Mouse (Mus musculus): Measurements from ENCODE around the gene Mylk3. TPM values are rescaled to one million over a fixed set of nuclear protein-coding genes. Genes with fewer than 3 reads are reported as not detected.

Gene Mylk3
- total RNA-seq, 1 experiment, result 0.22 TPM

GRCm38 (mm10) chr8:85318534-85318933, 67.6 kb downstream of the Mylk3 start:
- Histone ChIP-seq H3K4me1 (ENCODE audit: control insufficient read depth in 2 of 2, insufficient read depth in 2 of 2, low read length in 2 of 2, poor library complexity in 1 of 2) (peaks cover 0 to 3% of the 10 kb centered on the region in 2 experiments; a peak in 1 of 4 replicates), H3K4me3 (ENCODE audit: insufficient read depth in 1 of 2, low read depth in 1 of 2, low read length in 2 of 2, poor library complexity in 1 of 2, severe bottlenecking in 1 of 2) (no peak overlapping the region), H3K9me3 (ENCODE audit: control insufficient read depth, insufficient read depth, low read depth, low read length) (no peaks in the 10 kb centered on the region), H3K9ac (ENCODE audit: insufficient read depth, low read depth, low read length, poor library complexity, severe bottlenecking) (no peak overlapping the region), H3K27ac (ENCODE audit: insufficient read depth, low read depth, low read length, poor library complexity, severe bottlenecking) (no peak overlapping the region), H3K36me3 (ENCODE audit: control insufficient read depth, insufficient read depth, low read length, poor library complexity, severe bottlenecking) (no peaks in the 10 kb centered on the region)
- TF ChIP-seq CHD2 (IDR thresholded peaks at IDR 0.05; ENCODE audit: low read depth, low read length) (no peak), HCFC1 (IDR thresholded peaks at IDR 0.05; ENCODE audit: borderline replicate concordance, insufficient read depth, low read length) (no peak), ZC3H11A (IDR thresholded peaks at IDR 0.05; ENCODE audit: borderline replicate concordance, low read depth, low read length) (no peak), ZNF384 (IDR thresholded peaks at IDR 0.05; ENCODE audit: low read depth, low read length) (no peak), MAFK (IDR thresholded peaks at IDR 0.05; ENCODE audit: insufficient read depth, low read depth, low read length) (no peak)
- DNase-seq (ENCODE audit: low read depth, low spot score), result no peak
- in situ Hi-C loops (cut with MboI; ENCODE audit: low sequenced_read_pairs in 2 of 2, unreplicated experiment in 2 of 2), result no loop called here

GRCm38 (mm10) chr8:85313036-85313435, 73.1 kb downstream of the Mylk3 start:
- Histone ChIP-seq H3K9me3 (ENCODE audit: control insufficient read depth, insufficient read depth, low read depth, low read length) (no peaks in the 10 kb centered on the region), H3K9ac (ENCODE audit: insufficient read depth, low read depth, low read length, poor library complexity, severe bottlenecking) (no peak overlapping the region), H3K4me1 (ENCODE audit: control insufficient read depth in 2 of 2, insufficient read depth in 2 of 2, low read length in 2 of 2, poor library complexity in 1 of 2) (no peaks in the 10 kb centered on the region), H3K27ac (ENCODE audit: insufficient read depth, low read depth, low read length, poor library complexity, severe bottlenecking) (no peak overlapping the region), H3K36me3 (ENCODE audit: control insufficient read depth, insufficient read depth, low read length, poor library complexity, severe bottlenecking) (no peaks in the 10 kb centered on the region; the same call in 1 of the 2 replicates), H3K4me3 (ENCODE audit: insufficient read depth in 1 of 2, low read depth in 1 of 2, low read length in 2 of 2, poor library complexity in 1 of 2, severe bottlenecking in 1 of 2) (no peak overlapping the region)
- in situ Hi-C loops (cut with MboI; ENCODE audit: low sequenced_read_pairs in 2 of 2, unreplicated experiment in 2 of 2), result no loop called here
- TF ChIP-seq MAFK (IDR thresholded peaks at IDR 0.05; ENCODE audit: insufficient read depth, low read depth, low read length), result no peak
- TF ChIP-seq ZNF384 (IDR thresholded peaks at IDR 0.05; ENCODE audit: low read depth, low read length), result no peak
- no peak for TF ChIP-seq ZC3H11A (IDR thresholded peaks at IDR 0.05; ENCODE audit: borderline replicate concordance, low read depth, low read length)
- no peak for TF ChIP-seq CHD2 (IDR thresholded peaks at IDR 0.05; ENCODE audit: low read depth, low read length)
- TF ChIP-seq HCFC1 (IDR thresholded peaks at IDR 0.05; ENCODE audit: borderline replicate concordance, insufficient read depth, low read length), result no peak
- DNase-seq (ENCODE audit: low read depth, low spot score), result no peak

- H3K27ac ChIP-seq (ENCODE audit: insufficient read depth, low read depth, low read length, poor library complexity, severe bottlenecking), result no peak overlapping the region
- H3K9me3 ChIP-seq (ENCODE audit: control insufficient read depth, insufficient read depth, low read depth, low read length), result no peaks in the 10 kb centered on the region
- no peak overlapping the region for H3K4me3 ChIP-seq (ENCODE audit: insufficient read depth in 1 of 2, low read depth in 1 of 2, low read length in 2 of 2, poor library complexity in 1 of 2, severe bottlenecking in 1 of 2)
- H3K9ac ChIP-seq (ENCODE audit: insufficient read depth, low read depth, low read length, poor library complexity, severe bottlenecking), result no peak overlapping the region
- no peaks in the 10 kb centered on the region for H3K4me1 ChIP-seq (ENCODE audit: control insufficient read depth in 2 of 2, insufficient read depth in 2 of 2, low read length in 2 of 2, poor library complexity in 1 of 2)
- peaks cover 3% of the 10 kb centered on the region for H3K36me3 ChIP-seq (ENCODE audit: control insufficient read depth, insufficient read depth, low read length, poor library complexity, severe bottlenecking)
- in situ Hi-C loops (cut with MboI; ENCODE audit: low sequenced_read_pairs in 2 of 2, unreplicated experiment in 2 of 2), result no loop called here
- DNase-seq (ENCODE audit: low read depth, low spot score), result no peak
- TF ChIP-seq ZNF384 (IDR thresholded peaks at IDR 0.05; ENCODE audit: low read depth, low read length), result peak; percentile 62
- TF ChIP-seq ZC3H11A (IDR thresholded peaks at IDR 0.05; ENCODE audit: borderline replicate concordance, low read depth, low read length), result peak; percentile 30; the same call in 1 of the 2 replicates
- TF ChIP-seq HCFC1 (IDR thresholded peaks at IDR 0.05; ENCODE audit: borderline replicate concordance, insufficient read depth, low read length), result no peak
- no peak for TF ChIP-seq MAFK (IDR thresholded peaks at IDR 0.05; ENCODE audit: insufficient read depth, low read depth, low read length)
- no peak for TF ChIP-seq CHD2 (IDR thresholded peaks at IDR 0.05; ENCODE audit: low read depth, low read length)
These were observed 74.4 kb downstream of the Mylk3 start for GRCm38 (mm10) chr8:85311743-85312142.

- peaks cover 7% of the 10 kb centered on the region for H3K36me3 ChIP-seq (ENCODE audit: control insufficient read depth, insufficient read depth, low read length, poor library complexity, severe bottlenecking)
- H3K9me3 ChIP-seq (ENCODE audit: control insufficient read depth, insufficient read depth, low read depth, low read length), result no peaks in the 10 kb centered on the region
- DNase-seq (ENCODE audit: low read depth, low spot score), result no peak
- no peak overlapping the region for H3K4me3 ChIP-seq (ENCODE audit: insufficient read depth in 1 of 2, low read depth in 1 of 2, low read length in 2 of 2, poor library complexity in 1 of 2, severe bottlenecking in 1 of 2)
- H3K27ac ChIP-seq (ENCODE audit: insufficient read depth, low read depth, low read length, poor library complexity, severe bottlenecking), result no peak overlapping the region
- in situ Hi-C loops (cut with MboI; ENCODE audit: low sequenced_read_pairs in 2 of 2, unreplicated experiment in 2 of 2), result no loop called here
- H3K9ac ChIP-seq (ENCODE audit: insufficient read depth, low read depth, low read length, poor library complexity, severe bottlenecking), result no peak overlapping the region
- H3K4me1 ChIP-seq (ENCODE audit: control insufficient read depth in 2 of 2, insufficient read depth in 2 of 2, low read length in 2 of 2, poor library complexity in 1 of 2), result no peaks in the 10 kb centered on the region
- no peak for TF ChIP-seq ZC3H11A (IDR thresholded peaks at IDR 0.05; ENCODE audit: borderline replicate concordance, low read depth, low read length)
These were observed 77.6 kb downstream of the Mylk3 start for GRCm38 (mm10) chr8:85308564-85308963.

GRCm38 (mm10) chr8:85303531-85303930, 82.6 kb downstream of the Mylk3 start:
- DNase-seq (ENCODE audit: low read depth, low spot score), result no peak
- Histone ChIP-seq H3K4me1 (ENCODE audit: control insufficient read depth in 2 of 2, insufficient read depth in 2 of 2, low read length in 2 of 2, poor library complexity in 1 of 2) (peaks cover 0 to 3% of the 10 kb centered on the region in 2 experiments; a peak in 1 of 4 replicates), H3K9ac (ENCODE audit: insufficient read depth, low read depth, low read length, poor library complexity, severe bottlenecking) (no peak overlapping the region), H3K36me3 (ENCODE audit: control insufficient read depth, insufficient read depth, low read length, poor library complexity, severe bottlenecking) (peaks cover 13% of the 10 kb centered on the region), H3K9me3 (ENCODE audit: control insufficient read depth, insufficient read depth, low read depth, low read length) (no peaks in the 10 kb centered on the region), H3K27ac (ENCODE audit: insufficient read depth, low read depth, low read length, poor library complexity, severe bottlenecking) (no peak overlapping the region), H3K4me3 (ENCODE audit: insufficient read depth in 1 of 2, low read depth in 1 of 2, low read length in 2 of 2, poor library complexity in 1 of 2, severe bottlenecking in 1 of 2) (no peak overlapping the region)
- TF ChIP-seq CHD2 (IDR thresholded peaks at IDR 0.05; ENCODE audit: low read depth, low read length) (no peak), ZNF384 (IDR thresholded peaks at IDR 0.05; ENCODE audit: low read depth, low read length) (no peak), MAFK (IDR thresholded peaks at IDR 0.05; ENCODE audit: insufficient read depth, low read depth, low read length) (no peak), ZC3H11A (IDR thresholded peaks at IDR 0.05; ENCODE audit: borderline replicate concordance, low read depth, low read length) (no peak)
- in situ Hi-C loops (cut with MboI; ENCODE audit: low sequenced_read_pairs in 2 of 2, unreplicated experiment in 2 of 2), result no loop called here
